Mouse (Mus musculus): ENCODE results near the gene Tnfrsf25. TPM values are rescaled to one million over a fixed set of nuclear protein-coding genes. Genes with fewer than 3 reads are reported as not detected.

Tnfrsf25 gene
- polyA plus RNA-seq, 1 experiment from 2014 or later, result 0.66 TPM

DNA sequence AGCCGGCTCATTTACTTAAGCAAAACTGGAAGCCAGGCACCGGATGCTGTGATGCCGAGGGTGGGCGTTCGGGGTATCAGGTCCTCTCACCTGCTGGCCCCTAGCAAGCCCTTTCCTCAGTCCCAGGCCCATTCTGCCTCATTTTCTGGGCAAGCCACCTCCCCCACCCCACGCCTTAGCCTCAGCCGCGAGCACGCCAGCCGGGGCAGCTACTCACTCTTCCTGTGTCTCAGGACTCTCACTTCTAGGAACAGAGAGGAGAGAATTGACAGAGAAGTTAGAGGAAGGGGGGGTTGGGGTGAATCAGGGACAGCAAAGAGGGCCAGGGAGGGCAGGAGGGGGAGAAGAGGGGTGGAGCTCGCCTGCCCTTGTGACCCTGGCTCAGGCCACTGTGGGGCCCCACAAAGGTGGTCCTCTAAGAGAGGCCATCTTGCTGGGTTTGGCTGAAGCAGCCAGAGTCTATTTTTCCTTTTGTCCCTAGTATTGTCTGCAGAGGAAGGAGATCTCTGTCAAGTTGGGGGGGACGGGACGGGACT, 13.7 kb downstream of the Tnfrsf25 start:
- H3K27ac ChIP-seq, result no peak overlapping the region
- H3K4me2 ChIP-seq, result no peak overlapping the region
- H3K9ac ChIP-seq, result no peak overlapping the region
- WGBS, result 23% methylated on average over 13 of the region's 13 CpGs
- H3K4me3 ChIP-seq (replicated peaks), result no peak overlapping the region
- peaks cover 44% of the 10 kb centered on the region for H3K4me1 ChIP-seq
- no peaks in the 10 kb centered on the region for H3K9me3 ChIP-seq
- no peak for ATAC-seq (ENCODE audit: low FRiP score)
- H3K36me3 ChIP-seq (replicated peaks), result no peaks in the 10 kb centered on the region
- H3K27me3 ChIP-seq, result peaks cover 100% of the 10 kb centered on the region

DNA sequence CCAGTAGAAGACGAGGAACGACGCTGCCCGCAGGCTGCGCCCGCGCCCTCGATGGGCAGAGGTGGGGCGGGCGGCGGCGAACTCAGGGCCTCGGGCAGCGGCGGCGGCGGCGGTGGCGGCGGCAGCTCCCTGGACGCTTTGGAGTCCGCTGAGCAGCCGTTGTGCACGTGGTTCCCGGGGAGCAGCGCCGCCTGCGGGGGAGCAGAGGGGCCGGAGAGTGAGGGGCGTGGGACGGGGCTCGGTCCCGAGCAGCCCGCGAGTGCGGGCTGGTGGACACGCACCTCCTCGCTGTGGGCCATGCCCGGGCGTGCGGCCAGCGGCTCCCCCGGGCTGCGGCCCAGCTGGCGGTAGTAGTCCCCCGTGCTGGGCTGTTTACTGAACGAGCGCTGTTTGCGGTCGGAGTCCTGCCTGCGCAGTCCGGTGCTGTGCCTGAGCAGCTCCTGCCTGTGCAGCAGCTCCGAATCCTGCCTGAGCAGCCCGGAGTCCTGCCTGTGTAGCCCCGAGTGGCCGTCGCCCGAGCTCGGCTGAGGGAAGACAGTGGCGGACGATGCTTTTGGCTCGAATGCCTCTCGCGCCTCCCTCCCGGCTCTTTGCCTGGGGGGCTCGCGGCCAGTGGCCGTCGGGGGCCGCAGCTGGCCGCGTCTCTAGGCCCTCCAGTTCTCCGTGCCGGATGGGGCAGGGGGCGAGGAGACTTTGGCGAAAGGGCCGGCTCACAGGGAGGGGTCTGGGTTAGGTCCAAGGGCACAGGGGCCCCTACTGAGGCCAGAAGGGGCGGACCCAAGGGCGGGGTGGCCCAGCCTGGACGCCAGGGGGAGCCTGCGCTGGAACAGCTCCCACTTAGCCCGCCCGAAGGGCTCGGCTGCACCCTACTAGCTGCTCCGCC, 15.3 kb downstream of the Tnfrsf25 start:
- WGBS, result under 1% methylated on average over 82 of the region's 85 CpGs
- H3K27me3 ChIP-seq, result peaks cover 97% of the 10 kb centered on the region
- peak overlapping the region; percentile 54 for H3K4me2 ChIP-seq
- H3K4me3 ChIP-seq (replicated peaks), result peak overlapping the region; percentile 40
- H3K36me3 ChIP-seq (replicated peaks), result no peaks in the 10 kb centered on the region
- peak; percentile 75 for ATAC-seq (ENCODE audit: low FRiP score)
- peak overlapping the region; percentile 29; the same call in 1 of the 2 replicates for H3K9ac ChIP-seq
- no peak overlapping the region for H3K27ac ChIP-seq
- no peaks in the 10 kb centered on the region for H3K9me3 ChIP-seq
- peaks cover 37% of the 10 kb centered on the region for H3K4me1 ChIP-seq

DNA sequence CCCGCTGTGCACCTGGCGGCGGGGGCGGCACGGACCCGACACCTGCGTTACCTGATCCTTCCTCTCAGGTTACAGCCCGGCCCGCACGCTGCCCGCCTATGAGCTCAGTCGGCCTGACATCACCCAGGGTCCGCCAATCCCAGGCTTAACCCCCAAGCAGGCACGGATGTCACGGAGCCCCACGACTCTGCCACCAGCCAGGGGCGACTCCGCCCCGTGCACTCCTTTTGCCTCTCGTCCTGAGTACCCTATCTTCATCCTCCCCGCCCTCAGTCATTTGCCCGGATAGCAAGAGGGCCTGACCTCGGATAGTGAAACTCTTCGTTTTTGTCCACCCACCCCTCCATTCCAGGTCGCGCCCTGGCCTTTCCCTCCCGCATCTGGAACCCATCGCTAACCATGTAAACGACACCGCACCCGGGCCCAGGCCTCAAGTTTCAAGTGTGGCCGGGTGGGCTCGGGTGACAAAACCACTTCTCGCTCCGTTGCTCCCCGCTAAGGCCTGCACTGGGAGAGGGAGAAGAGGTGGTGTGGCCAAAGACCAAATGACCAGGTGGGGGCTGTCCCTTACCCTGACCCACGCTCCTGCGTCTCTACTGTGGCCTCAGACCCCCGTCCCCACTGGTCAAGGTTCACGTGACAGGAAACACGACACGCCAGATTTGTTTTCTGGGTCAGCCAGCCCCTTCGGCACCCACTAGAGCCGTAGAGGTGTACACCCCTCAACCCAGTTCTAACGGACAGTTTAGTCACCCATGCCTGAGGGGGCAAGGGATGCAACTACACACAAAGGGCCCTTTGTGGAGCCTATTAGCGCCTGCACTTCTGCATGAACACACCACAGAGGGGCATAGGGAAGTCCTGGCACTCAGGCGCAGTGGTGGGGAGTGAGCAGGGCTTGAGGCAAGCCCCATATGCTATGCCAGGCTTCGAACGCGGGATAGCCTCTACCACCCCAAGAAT, 16.4 kb downstream of the Tnfrsf25 start:
- Histone ChIP-seq H3K4me3 (replicated peaks) (peak overlapping the region; percentile 40), H3K4me1 (peaks cover 29% of the 10 kb centered on the region), H3K4me2 (peak overlapping the region; percentile 54; the same call in 1 of the 2 replicates)

DNA sequence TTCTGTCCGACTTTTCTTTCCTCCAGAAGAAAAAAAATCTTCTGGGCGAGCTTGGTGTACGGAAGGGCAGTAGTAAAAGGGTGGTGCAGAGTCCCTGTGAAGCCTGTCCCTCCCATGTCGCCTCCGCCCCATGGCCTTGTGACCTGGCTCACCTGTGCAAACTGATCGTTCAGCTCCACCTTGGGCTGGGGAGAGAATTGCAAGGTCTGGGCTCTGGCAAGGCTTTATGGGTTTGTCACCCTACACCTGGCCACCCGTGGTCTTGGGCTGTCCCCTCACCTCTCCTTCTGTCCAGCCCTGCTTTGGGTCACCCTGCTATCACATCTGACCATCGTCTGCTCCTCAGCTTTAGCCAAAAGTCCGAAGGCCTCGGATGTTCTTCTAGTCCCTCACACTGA, 17.0 kb downstream of the Tnfrsf25 start:
- peaks cover 29% of the 10 kb centered on the region for H3K4me1 ChIP-seq

More for the DNA sequence above, 16.4 kb downstream of the Tnfrsf25 start:
- 2% methylated on average over 50 of the region's 50 CpGs for WGBS
- Histone ChIP-seq H3K27ac (no peak overlapping the region), H3K27me3 (peaks cover 97% of the 10 kb centered on the region), H3K9ac (no peak overlapping the region), H3K9me3 (no peaks in the 10 kb centered on the region), H3K36me3 (replicated peaks) (no peaks in the 10 kb centered on the region)
- no peak for ATAC-seq (ENCODE audit: low FRiP score)

DNA sequence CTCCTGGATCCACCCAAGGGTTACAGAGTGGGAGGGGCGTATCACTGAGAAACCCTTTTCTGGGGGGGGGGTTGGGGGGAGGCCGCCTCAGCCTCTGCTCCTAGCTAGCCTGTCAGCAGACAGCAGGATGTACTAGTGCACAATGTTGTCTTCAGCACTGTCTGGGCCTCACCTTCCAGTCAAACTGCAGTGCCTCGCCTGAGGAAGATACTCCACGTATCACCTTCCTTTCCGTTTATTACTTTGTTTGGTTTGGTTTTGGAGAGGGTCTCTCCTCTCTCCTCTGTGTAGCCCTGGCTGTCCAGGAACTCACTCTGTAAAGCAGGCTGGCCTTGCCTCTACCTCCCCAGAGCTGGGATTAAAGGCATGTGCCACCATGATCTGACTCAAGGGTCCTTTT, 17.5 kb downstream of the Tnfrsf25 start:
- peaks cover 93% of the 10 kb centered on the region for H3K27me3 ChIP-seq
- H3K9me3 ChIP-seq, result no peaks in the 10 kb centered on the region
- peaks cover 29% of the 10 kb centered on the region for H3K4me1 ChIP-seq
- no peak overlapping the region for H3K4me2 ChIP-seq
- 42% methylated on average over 5 of the region's 5 CpGs for WGBS
- no peak for ATAC-seq (ENCODE audit: low FRiP score)
- H3K36me3 ChIP-seq (replicated peaks), result no peaks in the 10 kb centered on the region
- no peak overlapping the region for H3K4me3 ChIP-seq (replicated peaks)
- H3K9ac ChIP-seq, result no peak overlapping the region
- no peak overlapping the region for H3K27ac ChIP-seq

More for the DNA sequence above, 17.0 kb downstream of the Tnfrsf25 start:
- peaks cover 95% of the 10 kb centered on the region for H3K27me3 ChIP-seq
- no peak for ATAC-seq (ENCODE audit: low FRiP score)
- no peak overlapping the region for H3K4me3 ChIP-seq (replicated peaks)
- no peaks in the 10 kb centered on the region for H3K9me3 ChIP-seq
- 19% methylated on average over 10 of the region's 10 CpGs for WGBS
- H3K36me3 ChIP-seq (replicated peaks), result no peaks in the 10 kb centered on the region
- H3K27ac ChIP-seq, result no peak overlapping the region
- H3K9ac ChIP-seq, result no peak overlapping the region
- no peak overlapping the region for H3K4me2 ChIP-seq

DNA sequence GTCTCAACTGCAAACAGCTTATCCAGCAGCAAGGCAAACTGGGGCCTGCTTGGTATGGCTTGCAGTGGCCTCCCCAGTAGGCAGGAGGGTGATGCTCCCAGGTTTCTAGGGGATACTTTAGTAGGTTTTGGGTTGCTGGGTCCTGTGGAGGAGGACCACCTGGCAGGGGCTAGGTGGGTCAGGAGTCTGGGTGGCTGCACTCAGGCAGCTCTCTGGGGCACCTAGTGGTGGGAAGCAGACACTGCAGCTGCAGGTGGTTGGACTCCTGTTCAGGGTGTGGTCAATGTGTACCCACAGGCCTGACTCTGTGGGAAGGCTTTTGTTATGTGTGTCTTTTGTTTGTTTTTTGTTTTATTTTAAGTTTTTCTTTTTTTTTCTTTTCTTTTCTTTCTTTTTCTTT, 18.8 kb downstream of the Tnfrsf25 start:
- Histone ChIP-seq H3K27me3 (peaks cover 93% of the 10 kb centered on the region), H3K4me2 (no peak overlapping the region), H3K36me3 (replicated peaks) (no peaks in the 10 kb centered on the region), H3K9me3 (no peaks in the 10 kb centered on the region), H3K4me3 (replicated peaks) (no peak overlapping the region), H3K27ac (no peak overlapping the region), H3K4me1 (peaks cover 33% of the 10 kb centered on the region), H3K9ac (no peak overlapping the region)
- ATAC-seq (ENCODE audit: low FRiP score), result no peak

DNA sequence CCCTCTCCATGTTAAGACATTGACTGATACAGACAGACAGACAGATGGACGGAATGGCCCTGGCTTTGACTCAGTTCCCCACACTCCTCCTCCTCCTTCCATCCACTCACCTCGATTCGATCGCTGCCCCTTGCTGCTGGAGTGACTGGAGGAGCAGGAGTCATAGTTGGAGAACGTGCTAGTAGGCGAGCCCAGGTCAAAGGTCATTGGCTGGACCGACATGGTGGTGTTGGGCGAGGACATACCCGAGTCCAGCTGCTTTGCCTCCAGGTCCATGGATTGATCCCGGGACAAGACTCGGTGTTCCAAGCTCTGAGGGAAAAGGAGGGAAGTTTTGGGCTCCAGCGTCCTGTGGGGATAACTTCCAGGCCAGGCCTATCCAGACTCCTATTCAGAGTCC, 19.6 kb downstream of the Tnfrsf25 start:
- no peaks in the 10 kb centered on the region for H3K36me3 ChIP-seq (replicated peaks)
- H3K9me3 ChIP-seq, result no peaks in the 10 kb centered on the region
- H3K9ac ChIP-seq, result no peak overlapping the region
- H3K4me2 ChIP-seq, result no peak overlapping the region
- H3K4me1 ChIP-seq, result peaks cover 29% of the 10 kb centered on the region
- H3K4me3 ChIP-seq (replicated peaks), result no peak overlapping the region
- no peak for ATAC-seq (ENCODE audit: low FRiP score)
- H3K27ac ChIP-seq, result no peak overlapping the region
- H3K27me3 ChIP-seq, result peaks cover 89% of the 10 kb centered on the region
- 83% methylated on average over 12 of the region's 12 CpGs for WGBS

DNA sequence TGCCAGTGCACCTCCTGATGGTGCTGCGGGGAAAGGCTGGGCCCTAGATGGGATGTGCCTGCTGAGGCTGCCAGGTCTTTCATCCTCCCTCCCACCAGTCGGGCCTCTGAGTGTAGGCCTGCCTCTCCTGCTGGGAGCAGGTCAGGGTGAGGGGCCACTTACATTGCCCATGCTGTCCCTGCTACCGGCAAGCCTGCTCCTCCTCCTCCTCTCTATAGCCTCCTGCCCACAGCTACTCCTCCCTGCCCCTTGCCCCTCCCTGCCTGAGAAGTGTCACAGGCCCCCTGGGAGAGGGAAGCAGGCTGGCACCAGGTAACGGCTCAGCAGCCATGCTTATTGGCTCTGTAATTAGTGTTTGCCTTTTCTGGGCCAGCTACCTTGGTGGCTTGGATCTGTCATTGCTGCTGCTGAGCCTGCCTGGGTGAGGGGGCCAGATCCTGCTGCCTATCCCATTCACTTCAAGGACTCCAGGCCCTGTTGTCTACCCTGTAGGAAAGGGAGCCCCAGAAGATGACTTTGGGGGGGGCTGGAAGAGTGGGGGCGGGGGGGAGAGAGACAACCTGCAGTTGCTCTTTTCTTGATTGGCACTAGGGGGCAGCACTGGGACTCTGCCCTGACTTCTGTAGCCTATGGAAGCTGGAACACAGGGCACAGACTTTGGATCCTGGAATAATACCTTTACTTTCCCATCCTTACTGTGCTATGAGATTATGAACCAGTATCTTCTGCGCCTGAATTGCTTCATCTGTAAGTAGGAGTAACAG, 20.6 kb downstream of the Tnfrsf25 start:
- Histone ChIP-seq H3K27ac (no peak overlapping the region), H3K4me1 (peaks cover 19% of the 10 kb centered on the region), H3K9me3 (no peaks in the 10 kb centered on the region), H3K27me3 (peaks cover 89% of the 10 kb centered on the region), H3K4me2 (no peak overlapping the region), H3K4me3 (replicated peaks) (no peak overlapping the region), H3K36me3 (replicated peaks) (no peaks in the 10 kb centered on the region), H3K9ac (no peak overlapping the region)
- 31% methylated on average over 6 of the region's 6 CpGs for WGBS
- ATAC-seq (ENCODE audit: low FRiP score), result no peak

DNA sequence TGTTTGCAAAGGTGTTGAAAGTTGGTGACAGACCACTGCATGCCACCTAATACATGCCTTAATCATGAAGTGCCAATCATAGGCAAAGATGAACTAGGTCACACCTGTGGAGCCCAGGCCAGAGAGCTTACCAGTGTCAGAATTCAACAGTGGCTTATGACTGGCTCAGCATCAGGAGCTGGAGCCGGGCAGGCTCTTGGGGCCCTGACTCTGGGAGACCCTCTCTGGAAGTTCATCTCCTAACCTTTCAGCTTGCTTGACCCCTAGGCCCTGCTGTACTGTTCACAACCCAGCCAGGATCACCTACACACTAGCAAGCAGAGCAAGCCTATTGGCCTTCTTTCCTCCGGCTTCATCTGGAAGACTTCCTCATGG, 21.1 kb downstream of the Tnfrsf25 start:
- peaks cover 89% of the 10 kb centered on the region for H3K27me3 ChIP-seq
- no peak overlapping the region for H3K4me3 ChIP-seq (replicated peaks)
- H3K4me1 ChIP-seq, result peaks cover 14% of the 10 kb centered on the region
- H3K9me3 ChIP-seq, result no peaks in the 10 kb centered on the region
- ATAC-seq (ENCODE audit: low FRiP score), result no peak
- H3K27ac ChIP-seq, result no peak overlapping the region
- no peak overlapping the region for H3K4me2 ChIP-seq
- no peaks in the 10 kb centered on the region for H3K36me3 ChIP-seq (replicated peaks)
- 92% methylated on average over 2 of the region's 2 CpGs for WGBS
- H3K9ac ChIP-seq, result no peak overlapping the region

DNA sequence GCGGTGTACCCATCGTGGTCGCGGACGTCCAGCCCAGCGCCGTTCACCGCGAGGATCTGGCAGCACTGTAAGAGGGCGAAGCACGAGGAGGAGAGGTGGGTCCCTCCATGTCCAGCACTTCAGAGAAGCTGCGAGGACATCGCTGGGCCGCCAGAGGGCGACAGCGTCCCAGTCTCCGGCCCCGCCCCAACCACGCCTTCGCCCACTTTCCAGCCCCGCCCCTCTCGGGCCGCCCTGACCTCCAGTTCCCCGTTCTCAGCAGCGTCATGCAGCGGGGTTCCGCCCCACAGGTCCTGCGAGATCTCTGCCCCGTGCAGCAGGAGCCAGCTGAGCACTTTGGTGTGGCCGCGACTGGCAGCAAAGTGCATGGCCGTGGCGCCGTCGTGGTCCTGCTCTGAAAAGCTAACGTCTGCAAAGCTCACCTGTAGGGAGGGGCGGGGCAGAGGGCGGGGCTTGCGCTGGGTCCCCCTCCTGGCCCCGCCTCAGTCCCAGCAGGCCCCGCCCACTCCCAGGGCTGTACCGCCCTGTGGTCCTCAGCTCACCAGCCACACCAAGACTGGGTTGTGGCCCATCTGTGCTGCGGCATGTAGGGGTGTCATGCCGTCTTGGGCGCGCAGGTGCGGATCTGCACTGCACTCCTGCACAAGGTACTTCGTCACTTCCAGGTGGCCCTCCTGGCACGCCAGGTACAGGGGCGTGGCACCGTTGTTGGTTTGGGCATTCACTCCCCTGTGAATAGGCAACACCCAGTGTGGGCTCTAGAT, 22.9 kb downstream of the Tnfrsf25 start:
- Histone ChIP-seq H3K4me2 (peak overlapping the region; percentile 65), H3K9ac (no peak overlapping the region), H3K27me3 (peaks cover 76% of the 10 kb centered on the region), H3K36me3 (replicated peaks) (no peaks in the 10 kb centered on the region), H3K4me1 (peaks cover 6% of the 10 kb centered on the region), H3K9me3 (no peaks in the 10 kb centered on the region), H3K27ac (no peak overlapping the region), H3K4me3 (replicated peaks) (peak overlapping the region; percentile 41)
- WGBS, result 2% methylated on average over 50 of the region's 51 CpGs
- ATAC-seq (ENCODE audit: low FRiP score), result peak; percentile 74

DNA sequence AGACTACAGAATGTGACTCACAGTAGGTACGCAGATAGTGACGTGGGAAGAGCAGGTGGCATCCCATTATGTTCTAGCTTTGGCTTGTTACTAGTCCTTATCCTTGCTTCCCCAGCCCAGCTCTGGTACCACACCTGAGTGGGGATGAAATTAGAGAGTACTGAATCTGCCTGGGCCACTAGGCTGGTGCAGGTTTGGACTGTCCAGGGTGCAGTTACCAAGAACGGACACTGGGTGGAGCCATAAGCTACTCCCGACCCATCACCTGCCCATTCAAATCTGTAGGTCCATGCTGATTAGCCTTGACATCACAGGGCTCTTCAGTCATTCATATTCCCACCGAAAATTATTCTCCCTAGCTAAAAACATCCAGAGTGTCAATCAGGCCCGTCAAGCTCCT, 24.7 kb downstream of the Tnfrsf25 start:
- 27% methylated on average over 6 of the region's 6 CpGs for WGBS
- H3K36me3 ChIP-seq (replicated peaks), result no peaks in the 10 kb centered on the region
- peaks cover 6% of the 10 kb centered on the region for H3K4me1 ChIP-seq
- no peaks in the 10 kb centered on the region for H3K9me3 ChIP-seq
- H3K27ac ChIP-seq, result no peak overlapping the region
- H3K4me3 ChIP-seq (replicated peaks), result no peak overlapping the region
- peaks cover 71% of the 10 kb centered on the region for H3K27me3 ChIP-seq
- no peak overlapping the region for H3K9ac ChIP-seq
- ATAC-seq (ENCODE audit: low FRiP score), result no peak
- H3K4me2 ChIP-seq, result no peak overlapping the region
